Mouse (Mus musculus) embryonic facial prominence, embryonic 14.5 days (tissue): ENCODE measurements around the gene Dclk2. TPM values are rescaled to one million over a fixed set of nuclear protein-coding genes. Genes with fewer than 3 reads are reported as not detected.

Source experiments
- polyA plus RNA-seq: library from polyadenylated mRNA; unstranded; fragments of >200 nt; fragmentation: Nextera tagmentation; extraction: Ambion mirVana; gene quantifications from 2 replicates; pipeline ENCODE4 v1.2.1, GENCODE M21; 2014

The Dclk2 gene
- polyA plus RNA-seq, 1 experiment from 2014 or later: 9.9 TPM

Other genes with a start within 250 kb of the Dclk2 start
- gene Cd1d1, start 78.6 kb upstream of the Dclk2 start, polyA plus RNA-seq: 26.6 and 27.4 TPM in 2 replicates